Mouse (Mus musculus) C2C12 (cell line): Measurements from ENCODE around the gene Hacl1. TPM values are rescaled to one million over a fixed set of nuclear protein-coding genes. Genes with fewer than 3 reads are reported as not detected.
A peak's percentile ranks its signal among the peaks of the same experiment; 100 is the strongest.

Experiments used
- H3K27me3 ChIP-seq: one replicate; pipeline ENCODE4 v1.6.1; 2011; ENCODE audit not compliant: control insufficient read depth, insufficient read depth, insufficient read length
- H3K36me3 ChIP-seq: one replicate; pipeline ENCODE4 v1.6.1; 2011; ENCODE audit not compliant: control insufficient read depth, insufficient read depth
- H3K4me3 ChIP-seq: one replicate; pipeline ENCODE4 v1.5.1; 2011; ENCODE audit warnings: mild to moderate bottlenecking, control low read depth; ENCODE audit not compliant: poor library complexity, insufficient read depth, severe bottlenecking
- H3K79me2 ChIP-seq: one replicate; pipeline ENCODE4 v1.6.1; 2011; ENCODE audit not compliant: control insufficient read depth, insufficient read depth
- H3K79me3 ChIP-seq: one replicate; pipeline ENCODE4 v1.6.1; 2011; ENCODE audit warnings: low read depth, control low read depth
- H3ac ChIP-seq: one replicate; pipeline ENCODE3; 2011; ENCODE audit warnings: low read depth; ENCODE audit not compliant: control insufficient read depth, insufficient read length
- CEBPB ChIP-seq: IDR thresholded peaks from one replicate; pipeline ENCODE4 v1.6.1; 2011; ENCODE audit warnings: low read depth, mild to moderate bottlenecking, control low read depth, moderate library complexity
- CTCF ChIP-seq: IDR thresholded peaks from one replicate; pipeline ENCODE4 v1.5.1; 2011; ENCODE audit not compliant: control insufficient read depth, insufficient read depth, insufficient read length
- FOSL1 ChIP-seq: IDR thresholded peaks from one replicate; pipeline ENCODE4 v1.8.0; 2011; ENCODE audit warnings: mild to moderate bottlenecking, low read length; ENCODE audit not compliant: poor library complexity, insufficient read depth, severe bottlenecking
- MAX ChIP-seq: IDR thresholded peaks from one replicate; pipeline ENCODE4 v1.6.1; 2011; ENCODE audit warnings: mild to moderate bottlenecking, control low read depth
- MYOD1 ChIP-seq: IDR thresholded peaks from one replicate; pipeline ENCODE4 v1.6.1; 2011; ENCODE audit warnings: low read depth; ENCODE audit not compliant: control insufficient read depth, insufficient read length
- MYOG ChIP-seq: IDR thresholded peaks from one replicate; pipeline ENCODE4 v1.6.1; 2011; ENCODE audit not compliant: control insufficient read depth, insufficient read length; ENCODE audit errors: extremely low read depth
- USF1 ChIP-seq: IDR thresholded peaks from one replicate; pipeline ENCODE4 v1.6.1; 2011; ENCODE audit warnings: low read depth, mild to moderate bottlenecking, control low read depth, moderate library complexity
- polyA plus RNA-seq: library from polyadenylated mRNA; unstranded; fragments of >200 nt; fragmentation: generic; extraction: Trizol; gene quantifications from one replicate; pipeline ENCODE4 v1.2.1, GENCODE M21; 2012; ENCODE audit warnings: missing spikeins

Gene Hacl1
- polyA plus RNA-seq, 1 experiment, result 1.4 TPM

DNA sequence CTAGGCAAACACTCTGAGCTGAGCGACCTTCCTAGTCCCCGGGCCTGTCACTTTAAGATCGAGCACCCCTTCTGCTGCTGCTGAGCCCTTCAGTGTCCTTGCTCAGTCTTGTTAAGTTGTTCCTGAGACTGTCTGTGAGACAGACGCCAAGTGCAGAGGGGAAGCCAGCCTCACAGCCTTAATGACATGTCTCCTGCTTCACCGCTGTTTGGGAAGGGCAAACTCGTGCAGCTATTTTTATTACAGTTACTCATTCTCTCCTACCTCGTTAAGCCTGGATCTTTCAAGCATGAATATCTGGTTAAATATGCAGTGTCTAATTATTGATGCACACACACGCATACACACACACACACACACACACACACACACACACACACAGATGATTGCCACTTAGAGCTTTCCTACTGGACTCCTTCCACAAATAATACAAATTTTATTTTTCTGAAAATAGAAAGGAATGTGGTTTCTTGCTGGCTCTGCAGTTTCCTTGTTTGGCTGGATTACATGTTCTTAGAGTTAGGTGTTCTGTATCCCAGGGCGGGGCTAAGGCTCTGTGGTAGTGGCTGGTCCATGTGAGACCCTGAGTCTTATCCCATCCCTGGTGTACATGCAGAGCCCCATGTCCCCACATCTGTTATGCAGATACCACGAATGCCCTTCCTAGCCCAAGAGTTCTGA lies 18.6 kb upstream of the Hacl1 start:
- no peak overlapping the region for H3K4me3 ChIP-seq
- TF ChIP-seq CTCF (no peak), FOSL1 (no peak), MYOG (no peak), USF1 (no peak), MAX (no peak), CEBPB (no peak), MYOD1 (no peak)
- H3K36me3 ChIP-seq, result no peaks in the 10 kb centered on the region
- no peaks in the 10 kb centered on the region for H3K27me3 ChIP-seq
- H3K79me3 ChIP-seq, result no peaks in the 10 kb centered on the region
- H3K79me2 ChIP-seq, result peaks cover 31% of the 10 kb centered on the region
- peak overlapping the region; percentile 27 for H3ac ChIP-seq

DNA sequence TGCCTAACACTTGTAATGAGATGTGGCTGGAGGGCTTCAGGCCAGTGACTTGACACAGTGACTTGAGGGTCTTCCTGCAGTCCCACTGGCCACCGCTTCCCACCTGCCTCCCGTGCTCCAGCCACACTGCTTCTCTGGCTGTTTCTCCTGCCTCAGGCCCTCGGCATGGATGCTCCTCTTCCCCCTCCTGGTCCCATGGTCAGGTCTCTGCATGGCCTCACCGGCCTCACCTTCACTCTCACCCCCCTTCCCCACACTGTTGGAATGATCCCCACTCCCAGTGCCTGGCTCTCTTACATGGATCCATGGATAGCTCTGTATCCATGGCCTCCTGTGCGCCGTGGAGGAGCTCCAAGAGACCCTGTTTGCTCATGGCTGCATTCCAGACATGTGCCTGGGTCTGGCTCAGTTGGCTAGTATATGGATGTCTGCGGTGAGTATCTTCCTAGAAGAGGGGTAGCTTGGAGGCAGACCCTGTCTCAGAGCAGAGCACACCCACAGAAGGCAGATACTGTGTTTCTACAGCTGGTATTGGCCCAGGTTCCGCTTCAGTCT lies 17.1 kb upstream of the Hacl1 start:
- no peaks in the 10 kb centered on the region for H3K79me3 ChIP-seq
- no peaks in the 10 kb centered on the region for H3K27me3 ChIP-seq
- no peak overlapping the region for H3K4me3 ChIP-seq
- H3ac ChIP-seq, result no peak overlapping the region
- TF ChIP-seq MYOG, result no peak
- TF ChIP-seq MYOD1, result no peak
- no peak for TF ChIP-seq USF1
- TF ChIP-seq CEBPB, result no peak
- no peak for TF ChIP-seq FOSL1
- TF ChIP-seq CTCF, result no peak
- no peak for TF ChIP-seq MAX
- no peaks in the 10 kb centered on the region for H3K36me3 ChIP-seq
- peaks cover 31% of the 10 kb centered on the region for H3K79me2 ChIP-seq

- Histone ChIP-seq H3K79me2 (peaks cover 31% of the 10 kb centered on the region), H3K27me3 (no peaks in the 10 kb centered on the region), H3ac (no peak overlapping the region), H3K79me3 (no peaks in the 10 kb centered on the region), H3K36me3 (no peaks in the 10 kb centered on the region), H3K4me3 (no peak overlapping the region)
- TF ChIP-seq CTCF (peak; percentile 48), MAX (no peak)
These were observed 16.0 kb upstream of the Hacl1 start for GRCm38 (mm10) chr14:31656857-31657645.

- Histone ChIP-seq H3K4me3 (no peak overlapping the region), H3K27me3 (no peaks in the 10 kb centered on the region), H3K36me3 (no peaks in the 10 kb centered on the region), H3K79me2 (peaks cover 29% of the 10 kb centered on the region), H3K79me3 (no peaks in the 10 kb centered on the region), H3ac (no peak overlapping the region)
- TF ChIP-seq MYOG, result no peak
These were observed 15.3 kb upstream of the Hacl1 start for GRCm38 (mm10) chr14:31656386-31656785.

DNA sequence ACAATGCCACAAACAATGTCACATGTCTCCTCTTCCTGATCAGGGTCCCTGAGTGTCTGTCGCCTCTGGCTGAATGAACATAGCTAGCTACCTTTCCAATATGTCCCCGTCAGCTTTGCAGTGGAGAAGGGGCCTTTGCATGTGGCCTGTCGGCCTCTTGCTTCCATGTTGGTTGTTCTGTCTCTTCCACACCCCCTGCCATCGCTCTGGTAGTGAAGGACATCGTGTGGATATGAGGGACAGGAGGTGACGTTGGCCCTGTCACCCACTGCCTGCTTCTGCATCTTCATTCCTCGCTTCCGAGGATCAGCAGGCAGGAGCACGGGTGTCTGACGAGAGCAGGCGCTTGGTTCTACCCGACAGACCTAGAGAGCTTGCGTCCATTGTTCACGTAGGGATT lies 14.3 kb upstream of the Hacl1 start:
- no peaks in the 10 kb centered on the region for H3K36me3 ChIP-seq
- no peak overlapping the region for H3ac ChIP-seq
- no peaks in the 10 kb centered on the region for H3K79me3 ChIP-seq
- H3K79me2 ChIP-seq, result peaks cover 20% of the 10 kb centered on the region
- no peak overlapping the region for H3K4me3 ChIP-seq
- TF ChIP-seq CTCF, result no peak
- TF ChIP-seq USF1, result no peak
- no peak for TF ChIP-seq FOSL1
- no peak for TF ChIP-seq MYOG
- no peak for TF ChIP-seq MAX
- no peak for TF ChIP-seq CEBPB
- TF ChIP-seq MYOD1, result no peak
- no peaks in the 10 kb centered on the region for H3K27me3 ChIP-seq

GRCm38 (mm10) chr14:31654816-31655215 lies 13.7 kb upstream of the Hacl1 start:
- no peaks in the 10 kb centered on the region for H3K79me3 ChIP-seq
- no peak overlapping the region for H3K4me3 ChIP-seq
- H3K79me2 ChIP-seq, result peaks cover 14% of the 10 kb centered on the region
- no peak overlapping the region for H3ac ChIP-seq
- H3K36me3 ChIP-seq, result no peaks in the 10 kb centered on the region
- no peaks in the 10 kb centered on the region for H3K27me3 ChIP-seq
- TF ChIP-seq CTCF, result no peak
- no peak for TF ChIP-seq MYOD1
- no peak for TF ChIP-seq USF1
- TF ChIP-seq CEBPB, result no peak
- no peak for TF ChIP-seq MYOG
- no peak for TF ChIP-seq FOSL1
- no peak for TF ChIP-seq MAX
